Mouse (Mus musculus): Measurements from ENCODE around the gene Zzef1. TPM values are rescaled to one million over a fixed set of nuclear protein-coding genes. Genes with fewer than 3 reads are reported as not detected.
A peak's percentile ranks its signal among the peaks of the same experiment; 100 is the strongest.

Zzef1 gene
- polyA plus RNA-seq, 1 experiment from 2014 or later: 12.5 TPM

DNA sequence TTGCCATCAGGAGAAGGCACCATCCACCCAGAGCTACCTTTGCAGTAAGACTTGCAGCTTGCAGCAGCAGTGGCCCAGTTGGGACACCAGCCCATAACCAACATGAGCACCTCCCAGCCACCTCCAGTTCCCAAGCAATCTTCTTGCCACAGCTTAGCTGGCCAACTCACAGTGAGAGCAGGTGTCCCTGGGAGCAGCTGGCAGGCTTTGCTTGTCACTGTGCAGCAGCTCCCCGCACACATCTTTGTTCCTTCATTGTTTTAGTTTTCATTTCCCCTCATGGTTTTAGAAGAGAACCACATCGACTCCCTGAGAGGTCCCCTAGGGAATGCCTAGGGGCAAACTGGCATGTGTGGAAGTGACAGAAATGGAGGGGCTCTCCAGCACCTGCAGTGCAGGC lies 129.0 kb downstream of the Zzef1 start:
- Histone ChIP-seq H3K27ac (replicated peaks) (no peak overlapping the region), H3K36me3 (peaks cover 57% of the 10 kb centered on the region), H3K9ac (no peak overlapping the region), H3K9me3 (no peaks in the 10 kb centered on the region), H3K4me1 (replicated peaks) (no peaks in the 10 kb centered on the region), H3K4me3 (no peak overlapping the region), H3K4me2 (no peak overlapping the region), H3K27me3 (no peaks in the 10 kb centered on the region)
- WGBS: 53% methylated on average over 2 of the region's 2 CpGs
- no peak for ATAC-seq (ENCODE audit: low read depth)

DNA sequence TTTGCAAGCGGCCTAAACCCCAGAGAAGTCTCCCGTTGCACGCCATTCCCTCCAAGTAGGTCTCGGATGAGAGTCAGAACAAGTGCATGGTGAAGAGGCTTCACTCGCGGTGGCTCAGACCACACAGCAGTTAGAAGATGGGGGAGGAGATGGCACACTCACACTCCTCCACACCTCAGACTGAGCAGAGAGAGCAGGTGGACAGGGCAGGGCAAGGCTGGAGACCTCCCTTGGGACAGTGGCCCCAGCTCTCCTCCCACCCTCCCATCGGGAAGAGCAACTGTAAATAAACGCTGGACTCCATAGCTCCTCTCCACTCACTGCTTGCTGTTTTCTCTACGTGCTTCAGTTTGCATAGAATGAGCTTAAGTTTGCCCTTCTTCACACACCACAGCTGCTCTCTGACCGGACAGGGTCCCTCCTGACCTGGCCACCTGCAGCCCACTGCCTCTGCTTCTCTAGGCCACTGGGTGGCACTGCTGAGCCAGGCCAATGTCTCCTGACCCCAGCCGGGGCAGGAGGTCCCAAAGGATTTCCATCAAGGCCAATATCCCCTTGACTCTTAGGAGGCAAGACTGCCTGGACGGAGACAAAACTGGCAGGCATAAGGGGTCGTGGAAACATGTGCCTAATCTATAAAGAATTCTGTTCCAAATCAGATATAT lies 130.3 kb downstream of the Zzef1 start:
- Histone ChIP-seq H3K36me3 (peaks cover 48% of the 10 kb centered on the region), H3K4me2 (no peak overlapping the region), H3K9ac (no peak overlapping the region), H3K27me3 (no peaks in the 10 kb centered on the region), H3K27ac (replicated peaks) (no peak overlapping the region), H3K4me1 (replicated peaks) (no peaks in the 10 kb centered on the region), H3K9me3 (no peaks in the 10 kb centered on the region), H3K4me3 (no peak overlapping the region)
- WGBS: 56% methylated on average over 13 of the region's 13 CpGs
- no peak for ATAC-seq (ENCODE audit: low read depth)

DNA sequence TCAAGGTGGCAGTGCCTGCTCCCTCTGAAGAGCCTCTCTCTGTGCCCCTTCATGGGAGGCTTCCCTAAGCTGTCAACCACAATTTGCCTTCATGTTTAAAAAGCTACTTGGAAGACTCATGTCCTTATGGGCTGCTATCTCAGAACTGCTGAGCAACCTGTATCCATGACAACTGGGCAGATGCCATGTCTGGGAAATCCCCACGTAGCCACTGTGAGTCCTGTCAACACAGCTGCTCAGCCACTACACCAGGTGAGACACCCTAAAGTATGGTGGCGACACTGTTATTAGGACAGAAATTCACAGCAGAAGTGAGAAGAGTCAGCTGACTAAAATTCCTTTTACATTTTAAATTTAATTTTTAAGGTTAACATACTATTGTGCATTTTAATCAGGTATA lies 132.5 kb downstream of the Zzef1 start:
- Histone ChIP-seq H3K27me3 (no peaks in the 10 kb centered on the region), H3K4me1 (replicated peaks) (no peaks in the 10 kb centered on the region), H3K4me2 (no peak overlapping the region), H3K9me3 (no peaks in the 10 kb centered on the region), H3K27ac (replicated peaks) (no peak overlapping the region), H3K36me3 (peaks cover 29% of the 10 kb centered on the region), H3K9ac (no peak overlapping the region), H3K4me3 (no peak overlapping the region)
- ATAC-seq (ENCODE audit: low read depth): no peak
- WGBS: 63% methylated on average over 2 of the region's 2 CpGs

DNA sequence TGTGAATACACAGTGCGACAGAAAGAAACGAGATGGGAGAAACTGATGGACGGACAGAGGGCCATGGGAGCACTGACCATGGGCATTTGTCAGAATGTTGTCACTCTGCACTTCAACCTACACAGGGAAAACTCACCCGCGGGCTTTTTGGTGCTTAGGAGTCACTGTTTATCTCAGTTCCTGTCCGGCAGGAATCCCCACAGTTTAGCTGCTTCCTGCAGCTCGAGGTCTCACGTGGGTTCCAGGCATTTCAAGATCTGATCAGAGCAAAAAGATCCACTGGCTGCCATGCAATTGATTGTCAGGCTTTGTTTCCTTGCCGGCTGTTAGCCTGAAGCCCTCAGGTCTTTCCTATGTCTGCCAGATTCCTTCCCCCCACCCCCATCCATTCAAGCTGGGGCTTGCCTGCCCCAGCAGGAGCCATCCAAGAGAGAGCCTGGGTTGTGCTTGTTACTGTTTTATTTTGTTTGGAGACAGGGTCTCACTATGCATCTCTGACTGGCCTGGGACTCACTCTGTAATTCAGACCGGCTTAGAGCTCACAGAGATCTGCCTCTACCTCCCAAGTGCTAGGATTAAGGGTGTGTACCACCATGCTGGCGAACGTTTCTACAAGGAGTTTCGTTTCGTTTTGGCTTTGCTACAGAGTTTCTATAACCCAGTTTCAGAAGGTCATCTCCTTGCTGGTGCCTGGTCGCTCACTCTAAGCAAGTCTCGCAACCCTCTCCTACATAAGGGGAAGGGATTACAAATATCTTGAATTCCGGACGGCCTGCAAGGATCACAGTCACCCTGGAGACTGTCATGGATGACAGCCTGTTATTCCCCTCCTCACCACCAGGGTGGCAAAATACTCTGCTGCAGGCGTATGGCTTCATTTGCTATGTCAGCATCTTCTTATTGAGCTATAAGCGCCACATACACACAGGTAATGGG lies 144.4 kb downstream of the Zzef1 start:
- Histone ChIP-seq H3K4me2 (peak overlapping the region; percentile 7; the same call in 1 of the 2 replicates), H3K4me3 (0 out of 2 replicates have a peak overlapping the region, but pooled peaks have one; percentile 11), H3K9me3 (no peaks in the 10 kb centered on the region), H3K27ac (replicated peaks) (no peak overlapping the region), H3K9ac (0 out of 2 replicates have a peak overlapping the region, but pooled peaks have one; percentile 4), H3K4me1 (replicated peaks) (0 out of 2 replicates have a peak, but pooled peaks cover 8% of the 10 kb centered on the region), H3K27me3 (no peaks in the 10 kb centered on the region), H3K36me3 (no peaks in the 10 kb centered on the region)
- WGBS: 51% methylated on average over 20 of the region's 20 CpGs
- no peak for ATAC-seq (ENCODE audit: low read depth)

DNA sequence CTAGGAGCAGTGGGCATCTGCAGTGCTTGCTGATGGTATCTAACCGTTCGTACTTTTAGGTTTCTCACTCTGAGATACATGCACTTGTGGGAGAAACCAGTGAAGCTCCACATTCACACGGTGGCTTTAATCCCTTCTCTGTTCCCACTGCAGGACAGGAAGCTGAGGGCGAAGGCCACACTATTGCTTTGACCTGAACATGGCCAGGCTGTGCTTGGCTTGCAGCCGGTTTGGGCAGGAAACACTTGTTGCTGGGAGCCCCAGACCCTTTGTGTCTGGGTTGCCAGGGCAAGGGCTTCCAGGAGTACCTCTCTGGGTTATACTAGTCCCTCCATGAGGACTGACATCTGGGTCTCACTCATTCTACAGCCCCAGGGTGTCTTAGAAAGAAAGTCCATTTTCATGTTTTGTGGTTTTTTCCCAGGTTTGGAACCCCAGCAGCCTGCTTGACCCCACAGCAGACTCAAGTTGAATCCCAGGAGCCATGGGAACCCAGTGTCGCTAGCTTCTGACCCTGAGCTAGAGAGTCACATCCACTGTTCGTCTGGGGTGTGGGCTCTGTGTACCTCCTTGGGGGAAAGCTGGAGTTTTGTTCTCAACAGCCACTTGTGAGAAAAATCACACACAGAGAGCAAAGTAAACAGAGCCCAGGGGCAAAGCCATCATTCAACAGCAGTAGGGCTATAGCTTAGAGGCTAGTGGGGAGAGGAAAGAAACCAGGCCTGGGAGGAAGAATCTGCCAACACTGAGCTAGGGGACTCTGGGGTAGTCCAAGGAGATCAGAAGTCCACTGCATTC lies 149.2 kb downstream of the Zzef1 start:
- Histone ChIP-seq H3K4me3 (no peak overlapping the region), H3K9ac (no peak overlapping the region), H3K27ac (replicated peaks) (no peak overlapping the region), H3K9me3 (no peaks in the 10 kb centered on the region), H3K36me3 (no peaks in the 10 kb centered on the region), H3K27me3 (no peaks in the 10 kb centered on the region), H3K4me1 (replicated peaks) (peaks cover 12% of the 10 kb centered on the region; the same call in 1 of the 2 replicates), H3K4me2 (no peak overlapping the region)
- 63% methylated on average over 7 of the region's 7 CpGs for WGBS
- no peak for ATAC-seq (ENCODE audit: low read depth)

DNA sequence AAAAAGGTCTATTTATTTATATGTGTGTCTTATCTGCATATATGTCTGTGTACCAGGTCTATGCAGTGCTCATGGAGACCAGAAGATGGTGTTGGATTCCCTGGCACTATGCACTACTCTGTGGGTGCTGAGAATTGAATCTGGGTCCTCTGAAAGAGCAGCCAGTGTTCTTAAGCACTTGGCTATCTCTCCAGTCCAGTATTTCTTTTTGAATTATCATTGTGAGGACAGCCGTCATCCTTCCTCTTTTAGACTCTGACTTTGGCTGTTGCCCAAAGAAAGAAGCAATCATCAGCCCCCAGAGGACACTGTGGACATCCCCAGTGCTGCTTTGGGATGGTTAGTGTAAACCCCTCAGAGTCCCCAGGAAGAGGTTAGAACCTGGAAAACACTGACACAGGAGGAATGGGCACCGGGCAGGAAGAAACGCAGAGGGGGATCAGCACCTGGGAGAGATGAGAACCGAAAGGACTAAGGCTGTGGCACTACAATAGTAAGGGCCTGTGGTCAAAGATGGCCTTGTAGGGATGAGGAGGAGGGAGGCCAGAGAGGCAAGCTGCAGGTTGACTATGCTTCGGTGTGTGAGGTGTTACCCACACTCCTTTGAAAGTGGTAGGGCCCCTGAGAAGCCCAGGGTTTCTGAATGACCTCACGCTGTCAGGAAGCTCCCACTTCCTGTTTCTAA lies 150.0 kb downstream of the Zzef1 start:
- H3K27me3 ChIP-seq: no peaks in the 10 kb centered on the region
- H3K36me3 ChIP-seq: no peaks in the 10 kb centered on the region
- H3K4me3 ChIP-seq: no peak overlapping the region
- no peaks in the 10 kb centered on the region for H3K9me3 ChIP-seq
- no peak overlapping the region for H3K4me2 ChIP-seq
- WGBS: 65% methylated on average over 6 of the region's 6 CpGs
- no peak overlapping the region; the same call in 1 of the 2 replicates for H3K27ac ChIP-seq (replicated peaks)
- H3K4me1 ChIP-seq (replicated peaks): peaks cover 7% of the 10 kb centered on the region; the same call in 1 of the 2 replicates
- no peak for ATAC-seq (ENCODE audit: low read depth)
- H3K9ac ChIP-seq: no peak overlapping the region

DNA sequence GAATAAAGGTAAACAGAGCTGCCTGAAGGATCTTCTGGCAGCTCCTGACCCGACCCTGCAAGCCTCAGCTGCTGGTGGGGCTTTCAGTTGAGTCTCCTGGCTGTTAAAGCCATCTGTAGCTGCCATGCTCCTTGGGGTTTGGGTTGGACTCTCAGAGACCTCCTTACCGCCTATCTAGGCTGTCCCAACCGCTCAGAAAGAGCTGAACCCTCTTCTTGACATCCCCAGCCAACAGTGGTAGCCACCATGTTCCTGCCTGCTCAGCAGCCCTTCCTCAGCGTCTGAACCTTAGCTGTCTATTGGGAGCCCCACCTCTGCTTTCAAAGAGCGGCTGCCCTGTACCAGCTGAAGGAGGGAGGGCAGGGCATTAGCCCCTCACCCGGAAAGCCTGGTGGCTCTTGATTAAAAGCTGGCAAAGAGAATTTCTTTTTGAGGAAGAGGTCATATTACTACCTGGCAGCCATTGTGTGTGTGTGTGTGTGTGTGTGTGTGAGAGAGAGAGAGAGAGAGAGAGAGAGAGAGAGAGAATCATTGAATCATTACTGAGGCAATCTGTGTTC lies 150.6 kb downstream of the Zzef1 start:
- Histone ChIP-seq H3K4me2 (no peak overlapping the region), H3K9me3 (no peaks in the 10 kb centered on the region), H3K9ac (no peak overlapping the region), H3K36me3 (no peaks in the 10 kb centered on the region), H3K27ac (replicated peaks) (no peak overlapping the region; the same call in 1 of the 2 replicates), H3K4me1 (replicated peaks) (peaks cover 7% of the 10 kb centered on the region; the same call in 1 of the 2 replicates), H3K27me3 (no peaks in the 10 kb centered on the region), H3K4me3 (no peak overlapping the region)
- 57% methylated on average over 6 of the region's 6 CpGs for WGBS
- ATAC-seq (ENCODE audit: low read depth): no peak

DNA sequence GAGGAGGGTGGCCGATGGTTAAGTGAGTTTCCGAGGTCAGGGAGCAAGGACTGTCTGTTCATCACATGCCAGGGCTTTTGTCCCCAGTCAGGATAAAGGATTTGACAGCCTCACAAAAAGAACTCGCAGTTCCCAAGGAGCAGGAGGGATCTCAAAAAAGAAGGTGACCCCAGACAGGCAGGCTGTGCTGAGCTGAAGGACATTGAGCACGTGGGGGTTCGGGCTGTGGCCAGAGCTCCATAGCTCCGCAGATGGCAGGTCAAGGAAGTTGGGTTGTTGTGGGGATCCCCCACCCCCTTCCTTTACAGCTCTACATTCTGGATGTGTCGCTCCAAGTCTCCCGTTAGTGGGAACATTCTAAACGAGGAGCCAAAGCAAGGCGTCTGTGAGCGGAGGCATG lies 151.8 kb downstream of the Zzef1 start:
- H3K9me3 ChIP-seq: no peaks in the 10 kb centered on the region
- no peak for ATAC-seq (ENCODE audit: low read depth)
- H3K4me1 ChIP-seq (replicated peaks): peaks cover 7% of the 10 kb centered on the region; the same call in 1 of the 2 replicates
- no peak overlapping the region for H3K4me2 ChIP-seq
- H3K36me3 ChIP-seq: no peaks in the 10 kb centered on the region
- H3K4me3 ChIP-seq: no peak overlapping the region
- 40% methylated on average over 11 of the region's 11 CpGs for WGBS
- H3K27ac ChIP-seq (replicated peaks): no peak overlapping the region
- H3K9ac ChIP-seq: no peak overlapping the region
- H3K27me3 ChIP-seq: no peaks in the 10 kb centered on the region

DNA sequence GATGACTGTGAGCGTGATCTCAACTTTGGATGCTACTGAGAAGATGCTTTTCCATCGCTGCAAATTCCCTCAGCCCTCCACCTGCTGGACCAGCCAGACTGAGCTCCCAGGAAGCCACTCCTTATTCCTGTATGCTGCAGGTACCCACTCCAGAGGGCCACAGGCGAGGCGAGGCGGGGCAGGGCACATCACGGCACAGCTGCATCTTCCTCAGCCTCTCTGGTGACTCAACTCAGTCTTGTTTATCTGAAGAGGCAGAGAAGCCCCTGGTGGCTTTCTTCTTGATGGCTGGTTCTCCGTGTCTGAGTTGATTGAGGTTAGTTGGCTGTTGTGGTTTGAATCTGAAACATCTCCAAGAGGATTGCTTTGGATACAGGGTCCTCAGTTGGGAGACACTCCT lies 152.2 kb downstream of the Zzef1 start:
- 78% methylated on average over 7 of the region's 7 CpGs for WGBS
- Histone ChIP-seq H3K4me2 (no peak overlapping the region), H3K27me3 (no peaks in the 10 kb centered on the region), H3K9me3 (no peaks in the 10 kb centered on the region), H3K4me3 (no peak overlapping the region), H3K4me1 (replicated peaks) (peaks cover 7% of the 10 kb centered on the region; the same call in 1 of the 2 replicates), H3K27ac (replicated peaks) (no peak overlapping the region), H3K36me3 (no peaks in the 10 kb centered on the region), H3K9ac (no peak overlapping the region)
- ATAC-seq (ENCODE audit: low read depth): no peak

DNA sequence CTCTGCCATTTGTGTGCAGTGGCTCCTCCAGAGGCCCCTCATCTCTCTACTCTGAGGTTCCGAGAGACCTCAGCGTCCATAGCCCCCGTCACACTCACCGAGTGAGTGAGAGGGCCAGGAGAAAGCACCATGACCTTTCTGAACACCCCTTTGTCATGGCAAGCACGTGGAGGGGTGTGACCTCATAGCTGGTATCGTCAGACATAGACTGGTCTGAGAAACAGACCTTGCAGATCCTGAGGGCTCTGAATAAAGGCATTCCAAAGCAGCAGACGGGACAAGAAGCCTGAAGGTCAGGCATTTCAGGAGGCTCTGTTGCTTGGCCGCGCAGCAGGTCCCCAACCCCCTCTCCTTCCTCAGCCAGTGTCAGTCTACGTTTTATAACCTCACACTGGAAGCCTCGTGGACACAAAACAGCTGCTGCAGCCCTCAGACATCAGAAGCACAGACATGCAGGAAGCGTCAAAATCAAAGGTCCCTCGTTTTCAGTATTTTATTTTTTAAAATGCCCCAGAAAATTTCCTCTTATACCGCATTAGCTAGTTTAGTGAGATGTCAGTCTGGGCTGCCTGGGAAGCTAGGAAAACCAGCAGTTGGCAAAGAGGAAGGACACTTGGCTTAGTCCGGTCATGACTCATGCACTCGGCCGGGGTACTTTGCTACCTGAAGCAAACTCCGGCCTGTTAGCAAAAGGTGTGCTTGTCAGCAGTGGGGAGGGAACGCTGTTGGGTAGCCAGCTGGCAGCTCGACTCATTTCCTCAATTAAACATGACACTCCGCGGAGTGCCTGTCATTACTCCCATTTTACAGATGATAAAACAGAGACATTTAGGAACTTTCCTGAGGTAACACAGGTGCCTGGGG lies 155.3 kb downstream of the Zzef1 start:
- no peak overlapping the region for H3K27ac ChIP-seq (replicated peaks)
- WGBS: 69% methylated on average over 22 of the region's 22 CpGs
- no peaks in the 10 kb centered on the region for H3K9me3 ChIP-seq
- H3K4me3 ChIP-seq: no peak overlapping the region
- H3K36me3 ChIP-seq: no peaks in the 10 kb centered on the region
- ATAC-seq (ENCODE audit: low read depth): no peak
- no peak overlapping the region for H3K9ac ChIP-seq
- no peak overlapping the region for H3K4me2 ChIP-seq
- H3K4me1 ChIP-seq (replicated peaks): peaks cover 7% of the 10 kb centered on the region; the same call in 1 of the 2 replicates
- no peaks in the 10 kb centered on the region for H3K27me3 ChIP-seq
